Mouse (Mus musculus): ENCODE measurements around the gene Ahrr.

GRCm38 (mm10) chr13:74208986-74209345, 83.2 kb downstream of the Ahrr start:
- TF ChIP-seq CTCF (IDR thresholded peaks at IDR 0.05; ENCODE audit: extremely low read depth, insufficient read depth, low read length), result no peak
- TF ChIP-seq POLR2A (IDR thresholded peaks at IDR 0.05; ENCODE audit: extremely low read depth, insufficient read depth, low read length), result no peak

Data from cortical plate, adult 2 months (tissue).